Mouse (Mus musculus): ENCODE data around the gene Gm5725. TPM values are rescaled to one million over a fixed set of nuclear protein-coding genes. Genes with fewer than 3 reads are reported as not detected.
"Not testable (repeated sequence)": the region's sequence is repeated elsewhere in the genome, so short reads cannot be mapped to it uniquely, and the experiment has no call there.

Gm5725 gene
- polyA plus RNA-seq (2015; fragmentation: Nextera tagmentation; extraction: Ambion mirVana): not detected in 2 replicates

GRCm38 (mm10) chr7:21844167-21844566, at the start of gene Gm5725:
Gene Gm5725, minus strand, starts transcription at chr7:21844267.
- not testable (repeated sequence) for H3K4me1 ChIP-seq (ENCODE audit: control insufficient read depth, insufficient read depth, low read depth, low read length); H3K27ac ChIP-seq (ENCODE audit: low read depth, low read length); ATAC-seq; H3K36me3 ChIP-seq (ENCODE audit: control insufficient read depth, insufficient read depth, low read length); H3K27me3 ChIP-seq (replicated peaks; ENCODE audit: control insufficient read depth, insufficient read depth, low read length); H3K9ac ChIP-seq (ENCODE audit: low read depth, low read length); H3K4me2 ChIP-seq (ENCODE audit: low read length); H3K4me3 ChIP-seq (ENCODE audit: low read length); H3K9me3 ChIP-seq (ENCODE audit: control insufficient read depth, low read length)
- WGBS: no CpG with 5 or more reads among the region's 1 CpGs

- not testable (repeated sequence) for H3K4me1 ChIP-seq (ENCODE audit: control insufficient read depth, insufficient read depth, low read depth, low read length); H3K9me3 ChIP-seq (ENCODE audit: control insufficient read depth, low read length); H3K4me2 ChIP-seq (ENCODE audit: low read length); H3K9ac ChIP-seq (ENCODE audit: low read depth, low read length); H3K4me3 ChIP-seq (ENCODE audit: low read length); H3K27ac ChIP-seq (ENCODE audit: low read depth, low read length); H3K36me3 ChIP-seq (ENCODE audit: control insufficient read depth, insufficient read depth, low read length); ATAC-seq; H3K27me3 ChIP-seq (replicated peaks; ENCODE audit: control insufficient read depth, insufficient read depth, low read length)
- WGBS: no CpG with 5 or more reads among the region's 1 CpGs
Measured at GRCm38 (mm10) chr7:21832051-21832450, 12.0 kb downstream of the Gm5725 start, which contains the start of gene Vmn1r135. Gene Vmn1r135, plus strand, starts transcription at chr7:21832351.

GRCm38 (mm10) chr7:21796628-21797027, 47.4 kb downstream of the Gm5725 start, which contains the start of gene Gm4177:
Gene Gm4177, minus strand, starts transcription at chr7:21796728.
- H3K9me3 ChIP-seq (ENCODE audit: control insufficient read depth, low read length); H3K27me3 ChIP-seq (replicated peaks; ENCODE audit: control insufficient read depth, insufficient read depth, low read length); H3K9ac ChIP-seq (ENCODE audit: low read depth, low read length); H3K4me2 ChIP-seq (ENCODE audit: low read length); H3K4me1 ChIP-seq (ENCODE audit: control insufficient read depth, insufficient read depth, low read depth, low read length); H3K36me3 ChIP-seq (ENCODE audit: control insufficient read depth, insufficient read depth, low read length); H3K27ac ChIP-seq (ENCODE audit: low read depth, low read length); ATAC-seq; H3K4me3 ChIP-seq (ENCODE audit: low read length): not testable (repeated sequence)
- WGBS: no CpG with 5 or more reads among the region's 3 CpGs

Other genes starting within 250 kb of the Gm5725 start
- not detected in 2 replicates for gene Vmn1r132, start 230.2 kb downstream of the Gm5725 start, polyA plus RNA-seq (2015; fragmentation: Nextera tagmentation; extraction: Ambion mirVana)
- not detected in 2 replicates for gene Gm4175, start 82.8 kb downstream of the Gm5725 start, polyA plus RNA-seq (2015; fragmentation: Nextera tagmentation; extraction: Ambion mirVana)
- gene Gm4177, start 47.5 kb downstream of the Gm5725 start, polyA plus RNA-seq (2015; fragmentation: Nextera tagmentation; extraction: Ambion mirVana): not detected in 2 replicates
- gene Vmn1r135, start 11.9 kb downstream of the Gm5725 start, polyA plus RNA-seq (2015; fragmentation: Nextera tagmentation; extraction: Ambion mirVana): not detected in 2 replicates
- not detected in 2 replicates for gene Gm5891, start 77.0 kb upstream of the Gm5725 start, polyA plus RNA-seq (2015; fragmentation: Nextera tagmentation; extraction: Ambion mirVana)
- gene Vmn1r137, start 150.3 kb upstream of the Gm5725 start, polyA plus RNA-seq (2015; fragmentation: Nextera tagmentation; extraction: Ambion mirVana): not detected in 2 replicates
- gene Vmn1r138, start 184.6 kb upstream of the Gm5725 start, polyA plus RNA-seq (2015; fragmentation: Nextera tagmentation; extraction: Ambion mirVana): not detected in 2 replicates
- gene Gm6176, start 212.0 kb upstream of the Gm5725 start, polyA plus RNA-seq (2015; fragmentation: Nextera tagmentation; extraction: Ambion mirVana): not detected in 2 replicates
- not detected in 2 replicates for gene Vmn1r139, start 224.8 kb upstream of the Gm5725 start, polyA plus RNA-seq (2015; fragmentation: Nextera tagmentation; extraction: Ambion mirVana)